Mouse (Mus musculus): ENCODE measurements around the gene Hspa1a. TPM values are rescaled to one million over a fixed set of nuclear protein-coding genes. Genes with fewer than 3 reads are reported as not detected.
A peak's percentile ranks its signal among the peaks of the same experiment; 100 is the strongest.
"Not testable (repeated sequence)": the region's sequence is repeated elsewhere in the genome, so short reads cannot be mapped to it uniquely, and the experiment has no call there.

Gene Hspa1a
- total RNA-seq, 2 experiments from 2014 or later = 14.9 to 17.9 TPM

DNA sequence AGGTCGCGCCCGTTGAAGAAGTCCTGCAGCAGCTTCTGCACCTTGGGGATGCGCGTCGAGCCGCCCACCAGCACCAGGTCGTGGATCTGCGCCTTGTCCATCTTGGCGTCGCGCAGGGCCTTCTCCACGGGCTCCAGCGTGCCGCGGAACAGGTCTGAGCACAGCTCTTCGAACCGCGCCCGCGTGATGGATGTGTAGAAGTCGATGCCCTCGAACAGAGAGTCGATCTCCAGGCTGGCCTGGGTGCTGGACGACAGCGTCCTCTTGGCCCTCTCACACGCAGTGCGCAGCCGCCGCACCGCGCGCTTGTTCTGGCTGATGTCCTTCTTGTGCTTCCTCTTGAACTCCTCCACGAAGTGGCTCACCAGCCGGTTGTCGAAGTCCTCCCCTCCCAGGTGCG is 1.1 kb downstream of the Hspa1a start:
- not testable (repeated sequence) for DNase-seq (ENCODE audit: extremely low spot score in 1 of 2, low spot score in 1 of 2)

DNA sequence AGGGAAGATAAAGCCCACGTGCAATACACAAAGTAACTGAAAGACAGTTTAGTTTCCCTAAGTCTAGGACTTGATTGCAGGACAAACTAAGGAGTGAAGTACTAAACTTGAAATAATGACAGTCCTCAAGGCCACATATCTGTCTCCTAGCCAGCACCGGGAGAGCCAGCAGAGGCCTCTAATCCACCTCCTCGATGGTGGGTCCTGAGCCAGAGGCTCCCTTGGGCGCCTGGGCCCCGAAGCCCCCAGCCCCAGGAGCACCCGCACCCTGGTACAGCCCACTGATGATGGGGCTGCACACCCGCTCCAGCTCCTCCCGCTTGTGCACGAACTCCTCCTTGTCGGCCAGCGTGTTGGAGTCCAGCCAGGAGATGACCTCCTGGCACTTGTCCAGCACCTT is 2.1 kb downstream of the Hspa1a start, which contains the start of gene Gm20481:
Gene Gm20481 (plus strand): TSS at position 91 of the 400 bp plus-strand sequence.
- DNase-seq (ENCODE audit: extremely low spot score in 1 of 2, low spot score in 1 of 2) = not testable (repeated sequence)

DNA sequence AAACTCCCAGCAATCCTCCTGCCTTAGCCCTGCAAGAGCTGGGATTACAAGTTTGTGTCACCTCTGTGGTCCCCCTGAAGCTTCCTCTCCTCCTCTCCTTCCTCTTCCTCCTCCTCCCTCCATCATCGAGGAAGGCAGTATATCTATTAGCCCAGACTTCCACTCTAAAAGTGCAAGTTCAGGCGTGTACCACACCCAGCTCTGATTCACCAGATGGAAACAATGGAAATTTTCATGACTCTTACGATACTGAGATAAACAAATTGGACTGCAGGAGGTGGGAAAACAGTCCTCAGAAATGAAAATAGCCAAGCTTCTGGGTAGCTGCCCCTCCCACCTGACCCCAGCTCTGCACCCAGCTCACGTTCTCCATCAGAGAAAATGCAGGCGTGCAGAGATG is 6.3 kb downstream of the Hspa1a start:
- DNase-seq (ENCODE audit: extremely low spot score in 1 of 2, low spot score in 1 of 2) = no peak

DNA sequence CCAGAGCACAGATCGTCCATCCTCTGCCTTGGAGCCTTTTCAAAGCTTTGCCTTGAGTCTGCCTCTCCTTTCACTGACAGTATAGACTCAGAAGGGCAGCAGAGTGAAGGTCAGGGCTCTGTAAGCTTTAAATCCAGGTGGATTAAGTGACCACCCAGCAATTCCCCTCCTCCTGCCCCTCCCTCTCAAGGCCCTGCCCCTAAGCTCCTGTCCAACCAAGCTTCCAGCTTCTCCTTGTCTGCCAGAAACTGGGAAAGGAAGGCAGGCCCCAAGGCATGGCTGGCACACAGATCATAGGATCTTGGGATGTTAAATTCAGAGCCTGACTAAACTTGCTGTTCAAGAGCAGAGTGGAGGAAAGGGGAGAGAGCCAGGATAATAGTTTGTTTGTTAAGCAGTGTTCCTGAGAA is 7.3 kb downstream of the Hspa1a start:
- no peak for DNase-seq (ENCODE audit: extremely low spot score in 1 of 2, low spot score in 1 of 2)

DNA sequence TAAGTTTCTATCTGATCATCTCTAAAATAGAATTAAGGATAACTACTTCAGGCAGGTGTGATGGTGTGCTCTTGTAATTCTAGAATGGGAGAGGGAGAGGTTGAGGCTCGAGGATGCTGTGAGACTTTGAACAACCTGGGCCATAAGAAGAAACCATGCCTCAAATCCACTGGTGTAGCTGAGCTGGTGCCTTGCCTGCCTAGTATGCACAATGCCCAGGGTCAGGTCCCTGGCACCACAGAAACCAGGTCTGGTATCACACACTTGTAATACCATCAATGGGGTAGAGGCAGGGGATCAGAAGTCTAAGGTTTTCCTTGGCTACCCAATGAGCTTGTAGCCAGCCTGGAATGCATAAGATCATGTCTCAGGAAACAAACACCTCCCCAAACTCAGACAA is 9.1 kb downstream of the Hspa1a start:
- DNase-seq (ENCODE audit: extremely low spot score in 1 of 2, low spot score in 1 of 2) = no peak

DNA sequence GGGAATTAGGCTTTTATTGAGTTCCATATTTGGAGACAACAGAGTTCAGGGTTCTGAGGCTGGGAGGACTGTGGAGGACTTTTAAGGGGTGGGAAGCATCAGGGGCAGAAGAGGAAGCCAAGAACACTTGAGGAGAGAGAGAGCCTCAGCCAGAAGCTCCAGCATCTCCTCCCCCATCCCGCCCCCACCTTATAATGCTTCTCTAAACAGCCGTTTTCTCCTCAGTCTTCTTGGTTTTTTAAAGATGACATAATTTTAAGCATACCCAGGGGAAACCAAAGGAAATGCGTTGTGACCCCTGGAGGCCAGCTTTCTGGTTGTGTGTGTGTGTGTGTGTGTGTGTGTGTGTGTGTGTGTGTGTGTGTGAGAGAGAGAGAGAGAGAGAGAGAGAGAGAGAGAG is 9.8 kb downstream of the Hspa1a start:
- DNase-seq (ENCODE audit: extremely low spot score in 1 of 2, low spot score in 1 of 2) = no peak

DNA sequence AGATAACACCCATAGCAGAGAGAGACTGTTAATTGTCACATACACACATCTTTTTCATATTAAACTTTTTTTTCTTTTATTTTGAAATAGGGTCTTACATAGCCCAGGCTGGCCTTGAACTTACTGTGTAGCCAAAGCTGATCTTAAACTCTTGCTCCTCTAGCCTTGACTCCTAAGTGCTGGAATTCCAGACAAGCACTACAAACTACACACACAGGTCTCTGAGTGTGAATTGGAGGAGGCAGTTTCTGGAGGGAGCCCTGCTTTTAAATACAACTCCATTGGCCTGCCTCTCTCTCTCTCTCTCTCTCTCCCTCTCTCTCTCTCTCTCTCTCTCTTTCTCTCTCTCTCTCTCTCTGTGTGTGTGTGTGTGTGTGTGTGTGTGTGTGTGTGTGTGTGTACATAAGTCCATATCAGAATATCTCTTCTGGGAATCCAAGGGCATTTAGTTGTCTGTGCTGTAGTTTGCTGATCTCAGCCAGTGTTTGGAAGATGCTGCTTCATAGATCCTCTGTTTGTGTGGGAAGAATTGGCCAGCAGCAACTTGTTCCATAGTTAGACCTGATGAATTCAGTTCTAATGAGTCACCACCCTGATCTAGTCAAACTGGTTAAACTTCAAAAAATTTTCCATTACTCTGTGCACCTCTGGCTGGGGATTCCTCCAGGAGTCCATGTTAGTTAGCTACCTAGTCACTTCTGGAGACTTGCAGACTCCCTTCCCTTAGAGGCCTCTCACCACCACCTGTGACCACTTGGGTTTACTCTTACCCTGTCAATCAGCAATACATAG is 11.1 kb downstream of the Hspa1a start:
- no peak for DNase-seq (ENCODE audit: extremely low spot score in 1 of 2, low spot score in 1 of 2)

DNA sequence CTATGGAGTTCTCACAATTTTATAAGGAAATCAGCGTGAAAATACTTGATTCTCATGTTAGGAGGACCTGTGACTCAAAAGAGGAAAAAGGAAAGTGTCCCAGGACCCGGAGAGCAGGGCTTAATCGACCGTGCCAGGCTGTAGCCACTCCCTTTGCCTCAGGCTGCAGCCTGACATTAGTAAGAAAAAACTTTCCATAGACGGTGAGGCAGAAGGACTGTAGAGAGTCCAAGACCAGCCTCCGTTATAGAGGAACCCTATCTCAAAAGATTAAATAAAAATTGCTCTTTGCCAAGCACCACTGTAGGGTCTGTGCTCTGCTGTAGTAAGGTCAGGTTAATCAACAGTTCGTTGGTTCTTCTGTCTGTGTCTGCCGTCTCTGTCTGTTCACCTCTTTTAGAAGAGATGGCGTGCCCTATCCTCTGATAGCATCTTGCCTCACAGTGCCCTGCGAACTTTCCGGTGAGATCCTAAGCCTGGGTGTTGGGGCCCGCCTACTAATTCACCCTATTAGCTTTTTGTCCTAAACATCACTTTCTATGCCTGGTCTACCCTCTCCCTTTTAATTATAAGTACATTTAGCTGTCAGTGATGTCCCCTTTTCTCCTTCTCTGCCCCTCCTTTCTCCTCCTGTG is 12.0 kb downstream of the Hspa1a start:
- no peak for DNase-seq (ENCODE audit: extremely low spot score in 1 of 2, low spot score in 1 of 2)

DNA sequence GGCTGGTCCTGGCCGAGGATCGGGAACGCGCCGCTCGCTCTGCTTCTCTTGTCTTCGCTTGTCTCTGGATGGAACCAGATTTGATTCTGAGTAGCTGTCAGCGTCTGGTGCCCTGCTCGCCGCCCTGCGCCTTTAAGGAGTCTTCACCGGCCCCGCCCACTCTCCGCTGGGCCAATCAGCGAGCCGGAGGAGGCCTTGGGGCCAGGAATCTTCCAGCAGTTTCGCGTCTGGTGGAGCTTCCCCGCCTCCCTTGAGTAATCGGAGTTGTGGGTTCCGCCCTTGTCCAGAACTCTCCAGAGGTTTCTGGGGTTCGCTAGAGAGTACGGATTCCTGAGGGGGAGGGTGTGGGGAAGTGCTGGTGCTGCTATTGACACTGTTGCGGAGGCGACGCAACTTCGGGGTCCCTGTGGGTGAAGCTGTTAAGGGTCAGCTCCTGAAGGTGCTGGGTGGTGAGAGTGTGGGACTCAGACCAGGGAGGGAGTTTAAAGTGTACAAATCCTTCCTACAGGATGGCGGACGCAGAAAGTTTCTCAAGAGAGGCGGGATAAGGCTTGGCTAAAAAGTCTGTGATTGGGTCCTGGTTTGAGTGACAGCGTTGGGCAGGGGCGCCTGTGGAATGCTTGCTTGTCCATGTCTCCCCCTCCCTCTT is 12.7 kb downstream of the Hspa1a start, which contains the start of gene Hspa1b:
Gene Hspa1b (minus strand): TSS at position 109 of the 649 bp plus-strand sequence.
- DNase-seq (ENCODE audit: extremely low spot score in 1 of 2, low spot score in 1 of 2) = peak; percentile 57 to 63

DNA sequence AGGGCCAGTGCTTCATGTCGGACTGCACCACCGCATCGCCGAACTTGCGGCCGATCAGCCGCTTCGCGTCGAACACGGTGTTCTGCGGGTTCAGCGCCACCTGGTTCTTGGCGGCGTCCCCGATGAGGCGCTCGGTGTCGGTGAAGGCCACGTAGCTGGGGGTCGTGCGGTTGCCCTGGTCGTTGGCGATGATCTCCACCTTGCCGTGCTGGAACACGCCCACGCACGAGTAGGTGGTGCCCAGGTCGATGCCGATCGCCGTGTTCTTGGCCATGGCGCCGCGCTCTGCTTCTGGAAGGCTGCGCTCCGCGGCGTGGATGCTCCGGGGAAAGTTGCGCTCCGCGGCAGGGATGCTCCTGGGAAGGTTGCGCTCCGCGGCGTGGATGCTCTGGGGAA is 13.2 kb downstream of the Hspa1a start:
- not testable (repeated sequence) for DNase-seq (ENCODE audit: extremely low spot score in 1 of 2, low spot score in 1 of 2)

DNA sequence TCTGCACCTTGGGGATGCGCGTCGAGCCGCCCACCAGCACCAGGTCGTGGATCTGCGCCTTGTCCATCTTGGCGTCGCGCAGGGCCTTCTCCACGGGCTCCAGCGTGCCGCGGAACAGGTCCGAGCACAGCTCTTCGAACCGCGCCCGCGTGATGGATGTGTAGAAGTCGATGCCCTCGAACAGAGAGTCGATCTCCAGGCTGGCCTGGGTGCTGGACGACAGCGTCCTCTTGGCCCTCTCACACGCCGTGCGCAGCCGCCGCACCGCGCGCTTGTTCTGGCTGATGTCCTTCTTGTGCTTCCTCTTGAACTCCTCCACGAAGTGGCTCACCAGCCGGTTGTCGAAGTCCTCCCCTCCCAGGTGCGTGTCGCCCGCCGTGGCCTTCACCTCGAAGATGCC is 14.0 kb downstream of the Hspa1a start:
- not testable (repeated sequence) for DNase-seq (ENCODE audit: extremely low spot score in 1 of 2, low spot score in 1 of 2)

DNA sequence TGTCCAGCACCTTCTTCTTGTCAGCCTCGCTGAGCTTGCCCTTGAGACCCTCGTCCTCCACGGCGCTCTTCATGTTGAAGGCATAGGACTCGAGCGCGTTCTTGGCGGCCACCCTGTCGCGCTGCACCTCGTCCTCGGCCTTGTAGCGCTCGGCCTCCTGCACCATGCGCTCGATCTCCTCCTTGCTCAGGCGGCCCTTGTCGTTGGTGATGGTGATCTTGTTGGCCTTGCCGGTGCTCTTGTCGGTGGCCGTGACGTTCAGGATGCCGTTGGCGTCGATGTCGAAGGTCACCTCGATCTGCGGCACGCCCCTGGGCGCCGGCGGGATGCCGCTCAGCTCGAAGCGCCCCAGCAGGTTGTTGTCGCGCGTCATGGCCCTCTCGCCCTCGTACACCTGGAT is 14.7 kb downstream of the Hspa1a start:
- not testable (repeated sequence) for DNase-seq (ENCODE audit: extremely low spot score in 1 of 2, low spot score in 1 of 2)

DNA sequence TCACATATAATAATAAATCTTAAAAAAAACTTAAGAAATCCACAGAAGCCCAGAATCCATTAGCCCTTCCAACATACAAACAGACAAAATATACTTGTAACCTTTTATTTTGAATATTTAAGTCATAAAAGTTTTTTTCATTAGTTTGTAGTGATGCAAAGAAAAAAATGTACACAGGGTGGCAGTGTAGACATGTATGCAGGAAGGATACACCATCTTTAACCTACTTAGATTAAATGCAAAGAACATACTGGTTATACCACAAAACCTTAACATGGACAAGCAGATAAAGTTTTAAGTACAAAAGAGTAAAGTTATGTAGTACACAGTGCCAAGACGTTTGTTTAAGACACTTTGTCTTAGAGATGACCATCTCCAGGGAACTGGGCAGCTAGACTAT is 15.6 kb downstream of the Hspa1a start:
- no peak for DNase-seq (ENCODE audit: extremely low spot score in 1 of 2, low spot score in 1 of 2)

DNA sequence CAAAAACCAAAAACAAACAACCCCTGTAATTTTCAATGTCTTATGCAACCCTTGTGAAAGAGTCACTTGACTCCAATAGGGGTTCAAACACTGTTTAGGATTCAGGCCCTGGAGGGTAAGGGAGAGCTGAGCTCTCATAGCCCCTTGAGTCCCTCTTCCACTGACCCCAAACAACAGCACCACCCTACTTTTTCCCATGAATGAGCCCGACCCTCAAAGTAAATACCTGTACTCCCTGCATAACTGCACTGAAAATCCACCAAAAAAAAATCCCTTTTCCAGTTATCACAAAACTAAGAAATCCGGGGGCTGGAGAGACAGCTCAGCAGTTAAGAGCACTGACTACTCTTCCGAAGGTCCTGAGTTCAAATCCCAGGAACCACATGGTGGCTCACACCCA is 16.1 kb downstream of the Hspa1a start:
- DNase-seq (ENCODE audit: extremely low spot score in 1 of 2, low spot score in 1 of 2) = no peak

DNA sequence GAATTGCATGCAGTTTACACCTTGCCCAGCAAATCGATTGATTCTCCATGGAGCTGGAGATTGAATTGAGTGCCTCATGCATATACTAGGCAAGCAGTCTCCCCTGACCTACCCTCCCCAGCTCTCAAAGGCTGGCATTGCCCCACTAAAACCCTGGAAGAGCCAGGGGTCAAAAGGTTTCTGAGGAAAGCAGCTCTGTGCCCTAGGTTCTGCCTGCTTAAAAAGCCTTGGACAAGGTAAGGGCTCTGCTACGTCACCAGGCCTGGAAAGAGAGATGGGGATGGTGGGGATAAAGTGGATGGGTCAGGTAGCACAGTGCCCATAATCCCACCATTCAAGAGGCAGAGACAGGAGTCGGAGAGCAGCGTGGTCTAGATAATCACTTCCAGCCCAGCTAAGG is 17.1 kb downstream of the Hspa1a start:
- DNase-seq (ENCODE audit: extremely low spot score in 1 of 2, low spot score in 1 of 2) = no peak

DNA sequence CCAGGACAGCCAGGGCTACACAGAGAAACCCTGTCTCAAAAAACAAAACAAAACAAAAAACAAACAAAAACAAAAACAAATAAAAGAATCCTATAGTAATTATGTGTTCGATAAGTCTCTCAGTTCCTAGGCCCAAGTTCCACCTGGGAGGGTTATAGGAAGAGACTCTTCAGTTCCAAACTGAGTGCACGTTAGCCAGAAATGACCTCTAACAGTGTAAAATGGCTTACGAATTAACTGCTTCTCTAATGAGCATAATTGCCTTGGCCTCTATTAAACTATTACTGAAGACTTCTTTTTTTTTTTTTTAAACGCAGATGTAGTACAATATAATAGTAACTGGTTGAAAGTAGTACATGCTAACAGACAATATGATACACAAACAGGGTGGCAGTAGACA is 18.1 kb downstream of the Hspa1a start:
- DNase-seq (ENCODE audit: extremely low spot score in 1 of 2, low spot score in 1 of 2) = no peak

DNA sequence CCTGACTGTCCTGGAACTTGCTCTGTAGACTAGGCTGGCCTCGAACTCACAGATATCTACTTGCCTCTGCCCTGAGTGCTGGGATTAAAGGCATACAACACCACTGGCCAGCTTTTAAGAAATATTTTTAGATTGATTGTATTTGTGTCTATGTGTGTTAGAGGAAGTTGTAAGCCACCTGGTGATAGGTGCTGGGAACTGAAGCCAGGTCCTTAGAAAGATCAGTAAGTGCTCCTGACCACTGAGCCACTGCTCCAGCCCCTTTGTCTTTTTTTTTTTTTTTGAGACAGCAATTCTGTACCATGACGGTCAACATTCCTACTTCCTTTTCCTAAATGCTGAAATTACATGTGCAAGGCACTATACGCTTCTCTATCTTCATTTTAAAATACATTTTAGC is 18.7 kb downstream of the Hspa1a start:
- no peak for DNase-seq (ENCODE audit: extremely low spot score in 1 of 2, low spot score in 1 of 2)

DNA sequence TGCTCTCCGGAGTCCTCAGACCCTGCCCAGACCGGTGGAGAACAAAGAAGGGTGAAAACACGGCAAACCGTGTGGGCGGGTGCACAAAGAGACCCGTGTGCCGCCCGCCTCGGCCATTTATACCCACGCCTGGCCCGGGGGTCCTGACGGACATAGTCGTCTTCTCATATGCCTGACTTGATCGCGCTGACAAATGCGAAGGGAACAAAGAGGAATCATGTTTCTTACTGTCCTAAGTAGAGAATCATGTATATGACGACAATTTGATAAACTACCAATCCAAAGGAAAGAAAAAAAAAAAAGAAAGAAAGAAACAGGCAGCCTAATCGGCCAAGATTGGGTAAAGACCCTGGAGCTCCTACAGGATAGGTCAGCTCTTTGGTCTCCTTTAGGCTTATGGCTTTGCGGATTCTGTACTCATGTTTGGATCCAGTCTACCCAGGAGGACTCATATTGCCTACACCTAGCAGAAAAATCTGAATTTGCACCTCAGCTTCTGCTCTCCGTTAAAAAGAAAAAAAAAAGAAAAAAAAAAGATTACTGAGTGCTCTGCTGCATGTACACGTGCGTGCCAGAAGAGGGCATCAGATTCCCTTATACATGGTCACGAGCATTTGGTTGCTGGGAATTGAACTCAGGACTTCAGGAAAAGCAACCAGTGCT is 19.4 kb downstream of the Hspa1a start:
- peak; percentile 75 to 81 for DNase-seq (ENCODE audit: extremely low spot score in 1 of 2, low spot score in 1 of 2)

DNA sequence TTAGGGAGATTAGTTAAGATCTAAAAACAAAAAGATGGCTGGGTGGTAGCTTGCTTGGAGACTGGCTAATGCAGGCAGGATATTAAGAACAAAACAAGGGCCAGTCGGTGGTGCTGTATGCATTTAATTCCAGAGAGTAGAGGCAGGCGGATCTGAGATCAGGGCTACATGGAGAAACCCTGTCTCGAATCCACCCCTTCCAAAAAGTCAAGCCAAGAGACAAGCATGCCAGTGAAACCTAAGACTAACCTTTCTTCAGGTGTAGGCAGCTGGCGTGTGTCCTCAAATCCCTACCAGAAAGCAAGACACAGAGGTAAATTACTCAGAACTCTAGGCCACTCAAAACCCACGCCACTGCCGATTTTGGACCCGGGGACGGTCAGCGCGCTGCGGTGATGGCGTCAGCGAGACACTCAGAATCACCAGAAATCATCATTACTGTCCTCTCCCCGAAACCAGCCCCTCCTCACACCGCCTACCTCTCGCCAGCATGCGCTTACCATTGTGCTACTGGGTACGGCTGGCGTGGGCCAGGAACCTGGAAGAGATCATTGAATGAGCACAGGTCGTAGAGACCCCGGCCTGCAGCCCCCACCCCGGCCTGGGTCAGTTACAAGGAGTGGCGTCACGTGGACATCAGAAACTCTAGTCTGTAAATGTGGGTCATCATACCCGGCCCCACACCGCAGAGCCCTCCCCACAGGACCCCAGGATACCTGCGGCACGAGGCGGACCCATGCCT is 20.1 kb downstream of the Hspa1a start:
- no peak for DNase-seq (ENCODE audit: extremely low spot score in 1 of 2, low spot score in 1 of 2)
